Mouse (Mus musculus) myocyte (in vitro differentiated cells): Measurements from ENCODE around the gene Tpgs1.

Source experiments
- E2F4 ChIP-seq: IDR thresholded peaks from one replicate; pipeline ENCODE4 v1.6.1; 2011; ENCODE audit warnings: mild to moderate bottlenecking, control low read depth, moderate library complexity; ENCODE audit not compliant: insufficient read depth
- MYOD1 ChIP-seq, 3 experiments: IDR thresholded peaks; one replicate each; pipeline ENCODE4 v1.6.1; 2011; ENCODE audit warnings: control low read depth in 2 of 3, low read depth in 2 of 3, mild to moderate bottlenecking in 2 of 3, moderate library complexity in 1 of 3; ENCODE audit not compliant: insufficient read length in 2 of 3, control insufficient read depth in 1 of 3
- MYOG ChIP-seq, 3 experiments: IDR thresholded peaks; one replicate each; pipeline ENCODE4 v1.6.1; 2011; ENCODE audit warnings: control low read depth in 2 of 3, low read depth in 2 of 3, mild to moderate bottlenecking in 2 of 3; ENCODE audit not compliant: insufficient read length in 2 of 3, control insufficient read depth in 1 of 3, insufficient read depth in 1 of 3
- POLR2A ChIP-seq: IDR thresholded peaks from one replicate; pipeline ENCODE4 v1.6.1; 2011; ENCODE audit warnings: low read depth, mild to moderate bottlenecking, control low read depth, moderate library complexity; ENCODE audit not compliant: insufficient read length
- USF1 ChIP-seq: IDR thresholded peaks from one replicate; pipeline ENCODE4 v1.6.1; 2011; ENCODE audit warnings: low read depth, mild to moderate bottlenecking, control low read depth, moderate library complexity

DNA sequence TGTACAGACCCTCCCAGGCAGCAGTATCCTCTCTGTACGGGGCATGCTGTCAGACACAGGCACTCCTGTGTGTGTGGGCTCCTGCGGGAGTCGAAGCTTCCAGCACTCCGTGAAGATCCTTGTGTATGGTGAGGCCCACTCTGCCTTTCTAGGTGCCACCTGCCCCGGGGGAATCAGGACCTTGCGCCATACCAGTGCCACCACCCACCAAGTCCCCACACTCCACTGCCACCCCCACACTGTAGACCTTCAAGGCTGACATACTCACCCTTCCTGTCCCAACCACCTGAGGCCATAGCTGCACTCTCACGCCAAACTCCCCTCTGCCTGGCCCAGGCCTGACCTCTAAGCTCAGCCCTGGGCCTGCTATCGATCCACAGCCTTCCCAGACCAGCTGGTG lies 4.1 kb upstream of the Tpgs1 start:
- TF ChIP-seq POLR2A, result no peak
- no peak for TF ChIP-seq USF1
- no peak for TF ChIP-seq MYOD1 (IDR thresholded peaks at IDR 0.05; ENCODE audit: control insufficient read depth in 1 of 3, insufficient read length in 2 of 3, low read depth in 2 of 3)
- no peak for TF ChIP-seq MYOG (IDR thresholded peaks at IDR 0.05; ENCODE audit: control insufficient read depth in 1 of 3, insufficient read depth in 1 of 3, insufficient read length in 2 of 3, low read depth in 2 of 3)
- TF ChIP-seq E2F4, result no peak
